Mouse (Mus musculus) ovary, postnatal 14 days (tissue): ENCODE data around the gene Gss.
"Not testable (repeated sequence)": the region's sequence is repeated elsewhere in the genome, so short reads cannot be mapped to it uniquely, and the experiment has no call there.

Source experiments
- DNase-seq: peaks from one replicate; pipeline ENCODE4 v3.0.0; 2022; ENCODE audit warnings: low spot score

The Gss gene

GRCm38 (mm10) chr2:155573996-155574395 is 18.6 kb downstream of the Gss start:
- DNase-seq: no peak

- no peak for DNase-seq
Measured at GRCm38 (mm10) chr2:155573001-155573400, 19.6 kb downstream of the Gss start.

- DNase-seq: no peak
Measured at GRCm38 (mm10) chr2:155569223-155569807, 23.3 kb downstream of the Gss start.

DNA sequence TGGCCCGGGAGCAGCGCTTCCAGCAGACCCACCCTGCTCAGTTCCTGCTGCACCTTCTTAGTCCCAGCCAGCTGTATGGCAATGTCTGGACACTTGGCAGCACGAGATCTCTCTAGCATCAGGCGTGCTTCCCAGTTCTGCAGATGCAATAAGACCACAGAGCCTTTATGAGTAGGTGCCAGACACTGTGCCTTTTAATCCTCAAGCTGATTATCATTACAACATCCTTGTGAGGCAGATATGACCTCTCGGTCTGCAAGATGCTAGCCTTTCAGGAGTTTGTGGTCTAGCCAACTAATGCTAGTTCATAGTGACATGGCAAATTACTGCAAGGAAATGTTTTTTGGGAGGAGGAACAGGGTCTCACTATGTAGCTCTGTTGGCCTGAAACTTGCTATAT is 24.9 kb downstream of the Gss start:
- no peak for DNase-seq

DNA sequence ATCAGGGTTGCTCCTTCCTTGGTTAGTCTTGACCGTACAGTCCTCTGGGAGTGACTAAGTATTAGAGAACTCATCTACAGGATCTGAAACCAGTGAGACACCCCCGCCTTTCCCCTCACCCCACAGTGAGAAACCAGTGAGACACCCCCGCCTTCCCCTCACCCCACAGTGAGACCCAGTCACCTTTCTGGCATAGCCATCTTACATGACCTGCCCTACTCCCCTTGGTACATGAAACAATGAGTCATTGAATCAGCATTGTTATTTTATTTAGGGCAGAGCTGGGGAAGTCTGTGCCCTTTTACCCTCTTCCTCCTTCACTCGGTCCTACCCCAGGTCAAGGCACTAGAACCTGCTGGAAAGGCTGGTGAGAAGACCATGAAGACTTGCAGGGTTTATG is 29.7 kb downstream of the Gss start:
- no peak for DNase-seq

- no peak for DNase-seq
Measured at GRCm38 (mm10) chr2:155562209-155562608, 30.4 kb downstream of the Gss start.

DNA sequence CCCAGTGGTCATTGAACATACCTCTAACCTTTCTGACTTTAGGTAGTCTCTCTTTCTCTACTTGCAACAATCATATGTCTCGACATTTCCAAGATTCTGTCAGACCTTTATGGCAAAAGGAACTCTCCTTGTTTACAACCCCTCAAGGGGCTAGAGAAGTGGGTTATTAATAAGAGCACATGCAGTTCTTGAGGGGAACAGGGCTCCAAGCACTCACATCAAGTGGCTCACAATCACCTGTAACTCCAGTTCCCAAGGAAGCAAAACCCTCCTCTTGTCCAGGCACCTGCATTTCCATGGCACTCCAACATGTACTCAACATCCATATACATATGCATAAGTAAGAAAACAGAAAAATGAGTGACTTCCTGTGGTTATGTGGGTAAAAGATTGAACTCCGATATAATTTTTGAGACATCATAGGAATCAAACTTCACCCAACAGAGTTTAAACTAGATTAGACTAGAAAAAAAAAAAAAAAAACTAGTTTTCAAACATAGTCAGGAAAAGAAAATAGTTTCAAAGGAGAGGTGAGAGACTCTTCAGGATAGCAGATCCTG is 38.1 kb downstream of the Gss start:
- DNase-seq: no peak

DNA sequence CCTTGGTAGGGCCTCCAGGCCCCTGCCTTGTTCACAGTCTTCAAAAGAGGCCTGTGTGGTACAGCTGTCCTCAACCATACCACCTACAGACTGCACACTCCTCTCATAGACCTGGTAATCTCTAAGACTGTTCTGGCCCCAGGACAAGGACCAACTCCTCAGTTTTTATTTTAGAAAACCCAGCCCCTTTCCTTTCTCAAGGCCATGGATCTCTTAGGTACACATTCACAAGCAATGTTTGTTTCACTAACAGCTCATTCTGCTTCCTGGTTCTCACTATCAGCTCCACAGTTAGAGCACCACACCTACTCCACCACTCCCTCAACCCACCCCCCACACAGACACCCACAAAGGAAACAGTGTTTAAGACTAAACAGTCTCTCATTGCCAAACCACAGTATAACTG is 39.7 kb downstream of the Gss start:
- DNase-seq: no peak

- no peak for DNase-seq
Measured at GRCm38 (mm10) chr2:155552336-155552735, 40.3 kb downstream of the Gss start.

- DNase-seq: no peak
Measured at GRCm38 (mm10) chr2:155546955-155547354, 45.7 kb downstream of the Gss start.

DNA sequence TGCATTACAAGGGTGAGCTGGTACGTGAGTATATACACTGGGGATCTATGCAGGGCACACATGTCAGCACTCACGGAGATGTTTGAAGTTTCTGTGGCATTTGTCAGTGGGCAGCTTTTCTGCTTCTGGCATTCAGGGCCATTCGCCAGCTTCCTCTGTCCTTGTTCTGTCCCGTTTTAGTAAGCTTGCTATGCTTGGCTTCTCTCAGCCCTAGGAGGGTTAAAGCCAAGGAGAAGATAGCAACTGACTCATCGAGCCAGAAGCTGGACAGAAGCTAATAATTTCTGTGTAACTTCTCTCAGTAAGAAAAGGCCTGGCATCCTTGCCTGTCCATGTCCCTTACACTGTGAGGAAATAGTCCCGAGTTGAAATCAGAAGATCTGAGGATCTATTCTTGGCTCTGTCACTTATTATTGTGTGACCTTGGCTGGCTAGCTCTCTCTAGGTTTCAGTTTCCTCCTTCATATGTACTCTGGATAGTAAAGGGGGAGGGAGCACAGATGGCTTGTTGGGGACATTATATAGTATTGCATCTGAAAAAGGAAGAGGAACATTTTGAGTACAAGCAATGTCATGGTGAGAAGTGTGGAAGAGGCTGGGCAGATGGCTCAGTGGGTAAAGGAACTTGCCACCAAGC is 51.7 kb downstream of the Gss start:
- DNase-seq: peak; percentile 6

GRCm38 (mm10) chr2:155539696-155540095 is 52.9 kb downstream of the Gss start:
- DNase-seq: no peak

DNA sequence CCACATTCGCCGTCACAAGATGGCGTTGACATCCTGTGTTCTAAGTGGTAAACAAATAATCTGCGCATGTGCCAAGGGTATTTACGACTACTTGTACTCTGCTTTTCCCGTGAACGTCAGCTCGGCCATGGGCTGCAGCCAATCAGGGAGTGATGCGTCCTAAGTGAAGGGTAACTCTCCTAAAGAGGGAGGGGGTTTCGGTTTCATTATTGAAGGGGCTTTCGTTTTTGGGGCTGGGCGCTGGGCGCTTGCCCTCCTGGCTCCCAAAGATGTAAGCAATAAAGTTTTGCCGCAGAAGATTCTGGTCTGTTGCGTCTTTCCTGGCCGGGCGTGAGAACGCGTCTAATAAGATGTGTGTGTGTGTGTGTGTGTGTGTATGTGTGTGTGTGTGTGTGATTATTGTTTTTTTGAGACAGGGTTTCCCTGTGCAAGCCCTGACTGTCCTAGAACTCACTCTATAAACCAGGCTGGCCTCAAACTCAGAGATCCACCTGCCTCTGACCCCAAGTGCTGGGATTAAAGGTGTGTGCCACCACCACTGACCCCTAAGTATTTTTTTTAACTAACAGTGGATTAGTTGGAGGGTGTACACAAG is 54.0 kb downstream of the Gss start:
- not testable (repeated sequence) for DNase-seq

- no peak for DNase-seq
Measured at GRCm38 (mm10) chr2:155537761-155538462, 54.7 kb downstream of the Gss start.

- DNase-seq: no peak
Measured at GRCm38 (mm10) chr2:155536292-155536691, 56.3 kb downstream of the Gss start.

DNA sequence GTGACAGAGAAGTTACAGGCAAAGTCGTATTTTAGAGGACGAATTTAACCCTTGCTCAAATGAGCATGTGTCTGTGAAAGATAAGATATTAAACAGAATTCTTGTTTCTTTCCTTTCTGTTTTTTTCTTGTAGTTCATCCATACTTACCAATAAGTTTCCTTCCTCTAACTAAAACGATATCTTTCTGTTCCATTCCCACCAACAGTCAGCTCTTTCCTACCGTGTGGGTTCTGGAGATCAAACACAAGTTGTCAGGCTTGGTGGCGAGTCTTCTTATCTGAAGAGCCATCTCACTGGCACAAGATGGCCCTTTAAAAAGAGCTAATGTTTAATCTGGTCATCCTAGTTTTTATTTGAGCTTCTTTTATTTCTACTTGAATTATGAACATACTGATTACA is 65.2 kb downstream of the Gss start:
- no peak for DNase-seq

DNA sequence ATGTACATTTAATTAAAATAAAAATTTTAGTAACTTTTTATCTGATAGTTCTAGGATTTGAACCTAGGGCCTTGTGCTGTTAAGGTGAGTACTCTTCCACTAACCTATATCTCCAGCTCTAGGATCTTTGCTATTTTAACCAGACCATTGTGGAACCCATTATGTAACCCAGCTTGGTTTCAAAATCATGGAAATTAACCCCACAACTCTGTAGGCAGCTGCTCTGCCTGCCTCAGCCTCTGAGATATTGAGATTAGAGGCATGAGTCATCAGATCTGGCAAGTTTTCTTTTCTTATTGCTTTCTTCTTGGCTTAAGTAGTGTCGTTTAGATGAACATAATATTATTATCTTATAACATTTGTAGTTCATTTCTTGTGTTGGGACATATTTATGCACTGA is 68.2 kb downstream of the Gss start:
- no peak for DNase-seq

GRCm38 (mm10) chr2:155523706-155524105 is 68.9 kb downstream of the Gss start:
- no peak for DNase-seq

DNA sequence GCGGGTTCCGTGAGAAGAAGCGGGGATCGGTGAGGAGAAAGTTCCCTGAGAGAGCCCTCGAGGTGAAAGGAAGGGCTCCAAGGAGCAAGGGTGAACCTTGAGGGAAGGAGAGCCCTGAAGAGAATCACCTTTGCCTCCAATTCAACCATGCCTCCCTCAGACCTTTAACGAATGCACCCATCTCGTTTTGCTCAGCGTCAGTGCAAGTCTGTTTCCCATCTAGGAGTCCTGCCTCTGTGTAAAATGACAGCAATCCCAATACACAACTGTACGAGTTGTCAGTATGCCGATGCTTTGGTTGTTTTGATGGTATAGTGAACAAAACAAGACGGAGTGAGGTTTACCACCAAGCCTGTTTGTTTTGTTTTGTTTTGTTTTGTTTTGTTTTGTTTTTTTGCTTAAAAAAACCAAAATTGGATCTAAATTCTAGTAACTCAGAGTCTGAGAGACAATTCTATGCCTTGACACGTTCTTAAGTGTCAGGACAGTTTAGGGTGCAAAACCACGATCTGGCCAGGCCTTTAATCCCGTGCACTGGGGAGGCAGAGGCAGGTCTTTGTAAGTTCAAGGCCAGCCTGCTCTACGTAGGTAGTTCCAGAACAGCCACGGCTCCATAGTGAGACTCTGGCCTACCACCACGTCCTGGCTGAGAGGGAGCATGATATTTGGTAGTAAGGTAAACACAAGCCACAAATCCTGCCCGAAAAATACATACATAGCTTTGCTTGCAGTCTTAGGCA is 73.9 kb downstream of the Gss start:
- no peak for DNase-seq

DNA sequence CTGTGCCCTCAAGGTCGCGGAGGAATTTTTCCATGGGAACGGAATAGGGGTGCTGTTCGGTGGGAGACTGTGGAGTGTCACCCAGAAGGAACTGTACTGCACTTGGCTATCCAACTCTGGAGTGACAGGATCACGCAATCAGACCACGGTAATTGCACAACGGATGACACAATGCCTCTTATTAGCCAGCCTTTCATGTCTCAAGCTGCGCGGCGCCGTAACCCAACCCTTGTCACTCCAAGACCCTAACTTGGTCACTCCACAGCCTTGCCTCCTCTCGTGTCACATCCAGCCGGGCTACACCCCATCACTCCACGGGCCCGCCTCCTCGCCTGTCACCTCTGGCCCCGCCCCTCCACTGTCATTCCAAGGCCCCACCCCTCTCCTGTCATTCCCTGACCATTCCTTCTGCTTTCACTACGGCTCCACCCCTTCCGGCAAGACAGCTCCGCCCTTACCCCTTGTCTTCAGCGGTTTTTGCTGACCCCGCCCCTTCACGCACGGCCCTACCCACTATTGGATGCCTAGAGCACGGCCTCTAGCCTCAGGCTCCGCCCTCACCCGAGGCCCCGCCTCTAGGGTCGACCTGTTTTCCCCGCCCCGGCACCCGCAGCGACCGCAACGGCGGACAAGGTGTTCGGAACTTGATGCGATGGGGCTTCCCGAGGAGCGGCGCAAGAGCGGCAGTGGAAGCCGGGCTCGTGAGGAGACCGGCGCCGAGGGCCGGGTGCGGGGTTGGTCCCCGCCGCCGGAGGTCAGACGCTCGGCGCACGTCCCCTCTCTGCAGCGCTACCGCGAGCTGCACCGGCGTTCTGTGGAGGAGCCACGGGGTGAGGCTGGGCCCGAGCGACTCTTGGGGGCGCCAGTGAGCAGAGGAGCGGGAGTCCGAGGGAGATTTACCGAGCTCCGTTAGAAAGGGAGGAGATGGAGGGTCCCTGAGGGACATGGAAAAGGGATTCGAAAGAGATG is 74.9 kb downstream of the Gss start, which contains the start of the genes Acss2 and Ggt7:
Gene Acss2, plus strand, starts transcription at position 494 of the 969 bp plus-strand sequence.
Gene Ggt7, minus strand, starts transcription at position 783 of the 969 bp plus-strand sequence.
- peak; percentile 96 for DNase-seq

DNA sequence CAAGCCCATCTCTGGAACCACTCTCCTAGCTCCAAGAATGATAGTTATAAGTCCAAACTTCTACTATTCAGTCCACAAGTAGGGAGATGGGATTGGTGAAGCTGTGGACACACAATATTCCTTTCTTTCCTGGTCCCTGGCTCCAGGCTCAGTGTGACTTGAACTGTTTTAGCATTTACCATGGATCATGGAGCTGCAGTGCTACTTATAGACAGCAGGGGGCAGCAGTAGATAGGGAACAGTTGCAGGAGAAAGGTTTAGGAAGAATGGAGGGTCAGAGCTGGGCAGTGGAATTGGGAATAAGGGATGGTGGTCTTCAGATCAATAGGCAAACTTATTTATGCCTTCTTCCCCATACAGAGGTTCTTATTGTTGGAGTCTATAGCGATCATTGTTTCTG is 76.7 kb downstream of the Gss start:
- DNase-seq: peak; percentile 68
